Mouse (Mus musculus): ENCODE measurements at regions not wholly inside any gene's neighbourhood (a gene's known extent, or its start where the extent isn't known, plus 50 kb on each side); places are given as distances from the start of the nearest gene placed in this dataset.

DNA sequence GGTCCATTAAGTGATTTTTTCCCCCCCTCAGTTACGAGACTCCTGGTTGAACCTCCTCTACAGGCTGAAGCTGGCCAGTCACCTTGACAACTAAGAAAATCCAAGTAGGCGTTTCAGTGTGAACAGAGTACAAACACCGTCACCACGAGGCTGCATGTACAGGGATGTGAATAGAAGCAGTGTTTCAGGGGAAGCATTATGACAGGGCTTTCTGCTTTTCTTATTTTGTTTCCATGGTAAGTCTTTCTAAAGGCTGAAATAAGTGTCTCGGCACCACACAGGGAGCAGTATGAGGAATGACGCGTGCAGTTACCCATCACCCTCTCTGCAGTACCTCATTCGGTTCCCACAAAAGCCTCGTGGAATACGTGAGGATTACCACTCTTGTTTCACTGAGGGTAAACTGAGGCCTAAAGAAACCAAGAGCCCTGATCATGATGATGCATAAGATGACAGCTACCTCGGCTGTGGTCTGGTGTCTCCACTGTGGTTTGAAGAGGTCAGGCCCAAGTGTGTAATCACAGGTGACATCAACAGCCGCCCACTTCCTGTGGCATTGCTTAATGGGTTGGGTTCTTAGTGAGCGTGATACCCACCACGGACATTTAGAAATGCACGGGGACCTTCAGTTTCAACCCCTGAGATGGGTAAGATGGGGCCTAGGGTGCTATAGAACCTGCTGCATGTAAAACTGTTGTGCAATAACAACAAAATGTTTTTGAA, 230.5 kb downstream of the Foxo1 start:
- no peak for DNase-seq

DNA sequence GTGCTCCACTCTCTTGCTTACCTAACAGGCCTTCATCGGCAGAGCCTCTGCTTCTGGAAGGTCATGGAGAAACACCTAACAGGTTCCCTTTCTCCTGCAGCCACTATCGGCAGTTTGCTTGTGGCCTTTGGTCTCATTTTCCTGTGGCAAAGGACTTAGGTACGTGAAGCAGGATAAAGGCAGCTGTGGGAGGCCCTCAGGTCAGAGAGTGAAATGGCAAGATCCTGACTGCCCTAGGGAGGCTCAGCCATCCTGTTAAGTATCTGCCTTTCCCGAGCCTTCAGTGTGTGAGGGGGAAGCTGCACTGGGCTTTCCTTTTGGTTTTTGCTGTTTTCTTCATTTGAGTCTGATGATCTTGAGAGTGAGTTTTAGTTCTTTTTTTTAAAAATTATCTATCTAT, 228.8 kb downstream of the Foxo1 start:
- DNase-seq: no peak

DNA sequence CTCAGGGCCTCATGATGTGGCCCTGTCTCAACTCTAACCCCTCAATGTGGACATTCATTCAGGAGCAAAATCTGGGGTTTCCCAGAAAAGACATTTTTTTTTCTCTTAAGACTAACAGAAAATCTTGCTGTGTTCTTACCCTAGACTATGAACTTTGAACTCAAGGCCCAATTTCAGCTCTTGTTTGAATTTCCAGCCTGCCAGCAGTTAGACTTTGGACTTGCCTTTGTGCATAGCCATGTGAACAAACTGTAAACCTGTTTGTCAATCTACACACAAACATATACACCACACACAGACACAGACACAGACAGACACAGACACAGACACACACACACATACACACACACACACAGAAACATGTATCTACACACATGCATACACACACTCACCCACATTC, 227.3 kb downstream of the Foxo1 start:
- no peak for DNase-seq

- no peak for DNase-seq
These were observed 226.8 kb downstream of the Foxo1 start for GRCm38 (mm10) chr3:52494924-52495323.

DNA sequence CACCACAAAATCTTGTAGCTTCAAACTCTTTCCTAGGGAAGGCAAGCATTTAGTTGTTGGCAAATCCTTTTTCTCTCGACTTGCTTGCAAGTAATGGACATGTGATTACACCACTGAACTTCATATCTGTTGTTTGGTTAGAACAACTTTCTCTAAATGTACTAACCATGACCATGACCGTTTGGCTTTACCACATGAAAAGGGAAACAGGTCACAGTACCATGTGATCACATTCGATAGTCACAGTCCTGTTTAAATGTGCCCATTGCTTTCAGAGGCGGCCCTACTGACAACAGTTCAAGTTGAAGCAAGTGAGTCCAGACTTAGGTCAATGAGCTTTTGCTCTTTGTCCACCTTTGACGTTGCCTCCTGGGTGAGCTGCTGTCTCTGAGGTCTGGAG, 211.1 kb downstream of the Foxo1 start:
- no peak for DNase-seq

GRCm38 (mm10) chr3:52469900-52470299, 201.8 kb downstream of the Foxo1 start:
- DNase-seq: no peak

DNA sequence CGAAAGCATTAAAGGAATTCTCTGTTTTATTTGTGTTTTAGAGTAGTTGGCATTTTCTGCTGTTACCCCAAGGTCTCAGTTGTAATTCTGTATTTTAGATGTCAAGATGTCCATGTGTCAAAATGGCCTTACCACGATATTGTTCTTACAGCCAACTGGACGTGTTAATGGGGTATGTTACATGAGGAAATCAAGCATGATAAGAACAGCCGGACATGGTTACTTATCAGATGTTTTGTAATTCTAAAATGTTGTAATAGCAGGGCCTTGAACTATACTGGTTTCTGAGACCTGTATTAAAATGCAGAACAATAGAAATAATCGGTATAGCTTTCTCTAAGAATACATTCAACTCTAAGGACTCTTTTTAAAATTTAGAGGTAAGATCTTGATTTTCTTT, 201.3 kb downstream of the Foxo1 start:
- no peak for DNase-seq

GRCm38 (mm10) chr3:52468326-52468725, 200.2 kb downstream of the Foxo1 start:
- DNase-seq: no peak

GRCm38 (mm10) chr3:52467876-52468275, 199.7 kb downstream of the Foxo1 start:
- DNase-seq: no peak

GRCm38 (mm10) chr3:52466984-52467565, 198.9 kb downstream of the Foxo1 start:
- no peak for DNase-seq

DNA sequence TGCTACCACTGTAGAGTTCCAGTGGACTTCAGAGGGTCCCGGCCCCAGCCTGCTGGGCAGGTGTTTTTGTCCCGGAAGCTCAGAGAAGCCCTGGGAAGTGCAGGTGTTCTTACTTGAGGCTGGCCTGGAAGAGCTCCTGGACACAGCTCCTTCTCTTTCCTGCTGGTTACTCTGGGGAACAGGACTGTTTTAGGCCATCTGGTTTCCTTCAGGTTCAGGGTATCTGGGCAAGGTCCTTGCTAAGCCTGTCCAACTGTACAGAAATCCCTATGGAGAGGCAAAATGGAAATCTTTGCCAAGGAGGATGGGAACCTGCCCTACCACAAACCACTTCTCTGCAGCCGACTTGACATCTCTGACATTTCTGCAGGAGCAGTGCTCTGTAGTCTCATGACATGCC, 198.4 kb downstream of the Foxo1 start:
- no peak for DNase-seq

DNA sequence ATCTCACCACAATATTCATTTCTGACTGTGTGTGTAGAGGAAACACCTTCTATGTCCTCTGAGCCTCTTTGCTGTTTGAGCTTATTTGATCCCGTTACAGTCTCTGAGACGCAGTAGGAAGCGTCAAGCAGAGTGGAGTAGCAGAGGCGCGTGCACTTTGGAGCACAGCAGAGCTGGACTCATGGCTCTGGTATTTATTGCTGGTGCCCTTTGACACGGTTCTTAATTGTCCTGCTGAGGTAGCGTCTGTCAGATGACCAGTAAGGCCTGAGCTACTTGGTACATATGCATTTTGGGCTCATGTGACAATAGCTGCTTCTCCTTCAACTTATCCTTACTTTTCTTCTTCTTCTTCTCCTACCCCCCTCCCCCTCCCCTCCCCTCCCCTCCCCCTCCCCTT, 195.8 kb downstream of the Foxo1 start:
- no peak for DNase-seq

- no peak for DNase-seq
These were observed 186.8 kb downstream of the Foxo1 start for GRCm38 (mm10) chr3:52454955-52455354.

GRCm38 (mm10) chr3:52453041-52453440, 184.9 kb downstream of the Foxo1 start:
- DNase-seq: no peak

- DNase-seq: no peak
These were observed 184.2 kb downstream of the Foxo1 start for GRCm38 (mm10) chr3:52452345-52452744.

GRCm38 (mm10) chr3:52446991-52447390, 178.9 kb downstream of the Foxo1 start:
- no peak for DNase-seq

- no peak for DNase-seq
These were observed 178.4 kb downstream of the Foxo1 start for GRCm38 (mm10) chr3:52446500-52446899.

GRCm38 (mm10) chr3:52444420-52445119, 176.4 kb downstream of the Foxo1 start:
- DNase-seq: no peak

DNA sequence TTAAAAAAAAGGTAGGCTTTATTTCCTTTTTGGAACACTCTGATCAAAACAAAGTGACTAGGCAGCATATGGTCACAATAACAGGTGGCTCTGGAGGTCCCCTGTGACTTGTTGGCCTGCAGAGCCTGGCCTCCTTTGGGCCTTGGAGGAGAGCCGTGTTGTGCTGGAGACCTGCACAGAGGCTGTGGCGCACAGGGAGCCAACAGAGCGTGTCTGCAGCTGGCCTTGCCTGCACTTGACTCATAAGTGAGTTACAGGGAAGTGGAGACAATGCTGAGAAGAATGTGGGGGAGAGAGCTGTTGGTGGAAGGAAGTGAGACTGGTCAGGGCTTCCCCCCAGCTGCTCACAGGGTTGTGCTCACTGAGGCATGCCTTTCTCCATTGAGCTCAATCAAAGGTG, 175.7 kb downstream of the Foxo1 start:
- peak; percentile 59 for DNase-seq

GRCm38 (mm10) chr3:52429014-52429589, 161.0 kb downstream of the Foxo1 start:
- no peak for DNase-seq

- peak; percentile 50 for DNase-seq
These were observed 154.7 kb downstream of the Foxo1 start for GRCm38 (mm10) chr3:52422826-52423225.

GRCm38 (mm10) chr3:52416261-52416660, 148.1 kb downstream of the Foxo1 start:
- no peak for DNase-seq

DNA sequence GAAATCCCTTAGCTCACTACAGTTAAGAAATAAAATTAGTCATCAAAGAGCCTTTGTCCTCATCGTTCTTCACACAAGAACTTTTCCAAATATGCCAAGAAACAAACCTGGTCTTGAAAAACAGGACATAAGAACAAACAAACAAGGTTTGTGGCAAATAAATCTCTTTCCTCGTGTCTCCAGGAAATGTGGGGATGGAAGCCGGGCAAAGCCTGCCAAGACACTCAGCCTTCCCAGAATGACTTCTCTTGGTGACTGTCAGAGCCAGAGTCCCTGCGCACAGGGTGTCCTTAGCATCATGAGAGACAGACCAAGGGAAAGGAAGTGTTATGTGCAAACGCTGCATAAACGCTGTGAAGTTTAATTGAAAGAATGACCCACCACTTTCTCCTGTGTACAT, 147.2 kb downstream of the Foxo1 start:
- no peak for DNase-seq

DNA sequence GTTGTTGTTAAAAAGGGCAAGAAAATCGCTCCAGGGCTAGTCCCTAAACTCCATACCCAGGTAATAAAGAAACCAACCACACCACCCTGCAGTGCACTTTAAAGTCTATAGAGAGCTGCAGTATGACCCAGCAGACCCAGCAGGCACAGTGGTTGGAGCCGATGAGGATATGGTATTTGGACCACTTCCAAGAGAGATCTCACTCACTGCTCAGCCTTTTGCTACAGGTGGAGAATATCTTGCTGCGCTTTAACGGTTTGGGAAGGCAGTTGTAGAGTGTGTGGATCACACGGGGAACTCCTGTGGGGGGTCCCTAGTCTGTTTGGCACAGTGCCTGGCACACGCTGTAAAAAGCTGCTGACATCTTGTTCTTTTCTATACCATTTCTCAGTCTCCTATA, 145.9 kb downstream of the Foxo1 start:
- DNase-seq: no peak
